Mouse (Mus musculus) embryonic facial prominence, embryonic 11.5 days (tissue): ENCODE data around the gene Trp73. TPM values are rescaled to one million over a fixed set of nuclear protein-coding genes. Genes with fewer than 3 reads are reported as not detected.

Source experiments
- ATAC-seq: fragments of 200-750 bp; cut with Nextera tagmentation; replicated peaks from 2 replicates; pipeline ENCODE4 v1.8.0; 2017; ENCODE audit warnings: low read depth; ENCODE audit not compliant: insufficient number of reproducible peaks, low FRiP score, low TSS enrichment
- DNase-seq: peaks from one replicate; pipeline ENCODE4 v3.0.0-alpha.2; 2015; ENCODE audit warnings: low spot score
- H3K27ac ChIP-seq: fragments of 300-500 bp; sonication (generic); replicated peaks from 2 replicates; pipeline ENCODE4 v1.5.1; 2014; ENCODE audit warnings: mild to moderate bottlenecking, low read depth, low read length, control low read depth
- H3K27me3 ChIP-seq: fragments of 300-500 bp; sonication (generic); 2 replicates; pipeline ENCODE4 v1.6.1; 2014; ENCODE audit warnings: mild to moderate bottlenecking, low read length, moderate library complexity, mixed read lengths; ENCODE audit not compliant: control insufficient read depth, insufficient read depth
- H3K36me3 ChIP-seq: fragments of 300-500 bp; sonication (generic); replicated peaks from 2 replicates; pipeline ENCODE4 v1.6.1; 2014; ENCODE audit warnings: low read depth, mild to moderate bottlenecking, low read length, moderate library complexity, mixed read lengths; ENCODE audit not compliant: control insufficient read depth, insufficient read depth
- H3K4me1 ChIP-seq: fragments of 300-500 bp; sonication (generic); 2 replicates; pipeline ENCODE4 v1.6.1; 2014; ENCODE audit warnings: low read length, mixed read lengths; ENCODE audit not compliant: control insufficient read depth, insufficient read depth
- H3K4me2 ChIP-seq: fragments of 300-500 bp; sonication (generic); 2 replicates; pipeline ENCODE4 v1.6.1; 2014; ENCODE audit warnings: low read depth, mild to moderate bottlenecking, control low read depth, low read length, moderate library complexity
- H3K4me3 ChIP-seq: fragments of 300-500 bp; sonication (generic); 2 replicates; pipeline ENCODE4 v1.5.1; 2014; ENCODE audit warnings: low read depth, low read length, control low read depth
- H3K9ac ChIP-seq: fragments of 300-500 bp; sonication (generic); replicated peaks from 2 replicates; pipeline ENCODE4 v1.6.1; 2014; ENCODE audit warnings: mild to moderate bottlenecking, control low read depth, low read length
- H3K9me3 ChIP-seq: fragments of 300-500 bp; sonication (generic); replicated peaks from 2 replicates; pipeline ENCODE4 v1.6.1; 2016; ENCODE audit warnings: mild to moderate bottlenecking, low read length, inconsistent platforms, mixed read lengths; ENCODE audit not compliant: control insufficient read depth
- WGBS: fragments of 180-500 bp; shearing (Covaris S2); extraction: QIAGEN DNeasy Blood & Tissue Kit; methylation state at CpG from one replicate; pipeline ENCODE4 v1.1.7; 2014; 5-methylcytosine and 5-hydroxymethylcytosine counted together
- polyA plus RNA-seq: library from polyadenylated mRNA; unstranded; fragments of >200 nt; fragmentation: Nextera tagmentation; extraction: Ambion mirVana; gene quantifications from 2 replicates; pipeline ENCODE4 v1.2.1, GENCODE M21; 2014

Gene Trp73
- polyA plus RNA-seq, 1 experiment from 2014 or later = 0.84 TPM

DNA sequence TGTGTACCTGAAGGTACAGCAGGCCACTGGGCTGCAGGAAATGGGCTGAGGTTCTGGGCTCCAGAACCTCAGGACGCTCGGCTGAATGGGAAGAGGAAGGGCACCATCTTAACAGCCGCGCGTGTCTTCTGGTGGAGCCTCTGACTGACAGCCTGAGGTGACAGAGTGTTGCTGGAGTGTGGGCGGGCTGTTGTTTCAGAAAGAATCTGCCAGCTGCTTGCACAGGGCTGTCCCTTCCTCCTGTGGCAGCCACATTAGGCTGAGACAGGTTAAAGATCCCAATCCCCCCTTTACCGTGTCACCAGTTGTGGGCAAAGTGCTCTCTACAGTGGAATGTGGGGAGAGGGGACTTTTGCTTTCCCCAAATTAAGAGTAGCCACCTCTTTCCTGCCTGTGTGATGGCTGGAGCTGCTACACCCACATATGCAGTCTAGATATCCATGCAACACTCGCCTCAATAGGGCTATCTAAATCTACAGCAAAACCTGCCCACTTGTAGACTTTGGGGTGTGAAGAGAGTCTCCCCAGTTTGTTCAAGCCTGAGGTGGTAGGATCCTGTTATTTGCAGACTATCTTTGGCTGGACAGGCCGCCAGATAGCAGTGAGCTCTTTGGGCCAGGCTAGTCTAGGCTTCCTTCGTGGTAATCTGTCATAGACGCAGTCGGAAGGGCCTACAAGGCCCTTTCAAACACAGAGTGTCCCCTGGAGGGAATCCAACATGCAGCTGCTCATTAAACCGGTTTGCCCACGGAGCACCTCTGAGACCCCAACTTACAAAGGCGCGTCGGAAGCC, 115.1 kb downstream of the Trp73 start:
- Histone ChIP-seq H3K4me1 (peaks cover 4% of the 10 kb centered on the region; the same call in 1 of the 2 replicates), H3K4me2 (peak overlapping the region; percentile 67; the same call in 1 of the 2 replicates), H3K36me3 (no peaks in the 10 kb centered on the region), H3K9me3 (no peaks in the 10 kb centered on the region), H3K9ac (peak overlapping the region; percentile 46; the same call in 1 of the 2 replicates), H3K4me3 (no peak overlapping the region; the same call in 1 of the 2 replicates), H3K27me3 (peaks cover 8% of the 10 kb centered on the region), H3K27ac (no peak overlapping the region)
- WGBS = 35% methylated on average over 17 of the region's 17 CpGs
- ATAC-seq (no peak), DNase-seq (no peak)

- 31% methylated on average over 8 of the region's 8 CpGs for WGBS
- Histone ChIP-seq H3K9me3 (no peaks in the 10 kb centered on the region), H3K4me1 (peaks cover 4% of the 10 kb centered on the region; the same call in 1 of the 2 replicates), H3K4me3 (no peak overlapping the region), H3K27ac (no peak overlapping the region), H3K36me3 (peaks cover 5% of the 10 kb centered on the region), H3K9ac (no peak overlapping the region), H3K4me2 (no peak overlapping the region), H3K27me3 (peaks cover 8% of the 10 kb centered on the region)
- no peak for ATAC-seq
- no peak for DNase-seq
Observed at GRCm38 (mm10) chr4:154023754-154024601, 116.0 kb downstream of the Trp73 start.

GRCm38 (mm10) chr4:154022844-154023243, 117.2 kb downstream of the Trp73 start:
- peaks cover 10% of the 10 kb centered on the region for H3K36me3 ChIP-seq
- no peak for ATAC-seq

GRCm38 (mm10) chr4:154022407-154022806, 117.6 kb downstream of the Trp73 start:
- H3K9ac ChIP-seq = no peak overlapping the region; the same call in 1 of the 2 replicates
- DNase-seq (no peak), ATAC-seq (no peak)
- H3K4me2 ChIP-seq = no peak overlapping the region
- H3K27ac ChIP-seq = no peak overlapping the region
- peaks cover 4% of the 10 kb centered on the region; the same call in 1 of the 2 replicates for H3K4me1 ChIP-seq
- H3K4me3 ChIP-seq = no peak overlapping the region
- peaks cover 10% of the 10 kb centered on the region for H3K36me3 ChIP-seq
- H3K9me3 ChIP-seq = no peaks in the 10 kb centered on the region
- 74% methylated on average over 4 of the region's 4 CpGs for WGBS
- peaks cover 8% of the 10 kb centered on the region for H3K27me3 ChIP-seq

More at GRCm38 (mm10) chr4:154022844-154023243, 117.2 kb downstream of the Trp73 start:
- H3K9ac ChIP-seq = no peak overlapping the region; the same call in 1 of the 2 replicates
- H3K4me2 ChIP-seq = no peak overlapping the region
- 32% methylated on average over 4 of the region's 4 CpGs for WGBS
- H3K9me3 ChIP-seq = no peaks in the 10 kb centered on the region
- no peak overlapping the region for H3K4me3 ChIP-seq
- H3K27me3 ChIP-seq = peaks cover 8% of the 10 kb centered on the region
- peaks cover 4% of the 10 kb centered on the region; the same call in 1 of the 2 replicates for H3K4me1 ChIP-seq
- no peak overlapping the region for H3K27ac ChIP-seq
- DNase-seq = no peak

- peaks cover 10% of the 10 kb centered on the region for H3K36me3 ChIP-seq
- DNase-seq (no peak), ATAC-seq (no peak)
- H3K4me3 ChIP-seq = no peak overlapping the region
- H3K4me1 ChIP-seq = peaks cover 4% of the 10 kb centered on the region; the same call in 1 of the 2 replicates
- no peaks in the 10 kb centered on the region for H3K9me3 ChIP-seq
- no peak overlapping the region for H3K4me2 ChIP-seq
- H3K27me3 ChIP-seq = peaks cover 8% of the 10 kb centered on the region; the same call in 1 of the 2 replicates
- 92% methylated on average over 9 of the region's 9 CpGs for WGBS
- no peak overlapping the region for H3K27ac ChIP-seq
- H3K9ac ChIP-seq = no peak overlapping the region
Observed at GRCm38 (mm10) chr4:154021432-154021831, 118.6 kb downstream of the Trp73 start.

- H3K27me3 ChIP-seq = no peaks in the 10 kb centered on the region
- no peak overlapping the region for H3K4me3 ChIP-seq
- peak; percentile 36 for DNase-seq
- H3K9ac ChIP-seq = no peak overlapping the region
- H3K9me3 ChIP-seq = no peaks in the 10 kb centered on the region
- H3K4me2 ChIP-seq = no peak overlapping the region
- peaks cover 10% of the 10 kb centered on the region for H3K36me3 ChIP-seq
- no peak for ATAC-seq
- 74% methylated on average over 7 of the region's 7 CpGs for WGBS
- no peak overlapping the region for H3K27ac ChIP-seq
- H3K4me1 ChIP-seq = no peaks in the 10 kb centered on the region
Observed at GRCm38 (mm10) chr4:154019571-154019970, 120.4 kb downstream of the Trp73 start.

GRCm38 (mm10) chr4:154015476-154015875, 124.5 kb downstream of the Trp73 start:
- Histone ChIP-seq H3K9ac (no peak overlapping the region), H3K4me2 (no peak overlapping the region), H3K4me1 (no peaks in the 10 kb centered on the region; the same call in 1 of the 2 replicates), H3K27me3 (no peaks in the 10 kb centered on the region), H3K4me3 (no peak overlapping the region), H3K9me3 (no peaks in the 10 kb centered on the region), H3K36me3 (peaks cover 10% of the 10 kb centered on the region), H3K27ac (no peak overlapping the region)
- ATAC-seq (no peak), DNase-seq (no peak)
- 87% methylated on average over 11 of the region's 11 CpGs for WGBS
